Comparison of ENCODE assay signal across 11 mouse cellular contexts in genomic region chr16:62128147-62128546, GRCm38 (mm10).
"Had no signal": no experiment of that assay in that cellular context is flagged by ENCODE, and none has a peak within 500 bp of the region (broad histone marks: within the 10 kb centered on the region; RNA-seq: fewer than 3 reads in every experiment).

No protein-coding gene starts in this region.

- ATAC-seq: liver, postnatal 0 days; lung, postnatal 0 days; midbrain, embryonic 13.5 days; midbrain, embryonic 15.5 days had no signal

- DNase-seq: liver, postnatal 0 days; lung, adult 2 months; lung, postnatal 14 days; lung, postnatal 36 days; right cerebral cortex, postnatal 14 days; thymus, adult 18-20 months; thymus, postnatal 25 days; thymus, postnatal 4 days had no signal
